8 mouse cellular contexts compared by ENCODE assay signal in the genomic region with DNA sequence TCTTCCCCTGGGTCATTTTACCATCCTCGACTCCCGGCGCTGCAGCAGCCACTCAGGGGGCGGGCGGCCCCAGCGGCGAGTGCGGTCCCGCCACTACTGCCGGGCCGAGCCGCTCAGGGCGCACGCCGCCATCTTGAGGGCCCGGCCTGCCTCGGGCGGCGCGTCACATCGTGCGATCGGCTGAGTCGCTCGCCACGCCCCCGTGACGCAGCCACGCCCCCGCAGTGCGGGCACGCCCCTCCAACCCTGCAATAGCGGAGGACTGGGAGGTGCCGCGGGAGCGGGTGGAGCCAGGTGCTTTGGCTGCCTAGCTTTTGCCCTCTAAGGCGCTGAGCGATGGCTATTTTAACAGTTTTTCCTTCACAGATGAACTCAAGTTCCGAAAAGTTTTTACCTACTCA. TPM values are rescaled to one million over a fixed set of nuclear protein-coding genes. Genes with fewer than 3 reads are reported as not detected.
DNase-seq lines count a peak whose midpoint lies in the region; ATAC-seq lines count a peak whose summit lies in the region.

Gene Mfsd14a (minus strand): TSS at position 215 of the 401 bp plus-strand sequence.

- DNase-seq in ES-CJ7 (ENCODE audit: low read depth, low spot score): peak; percentile 94
- DNase-seq in cerebellum, adult 11 months: peak; percentile 98
- peak; percentile 96 for DNase-seq in forebrain, embryonic 14.5 days (ENCODE audit: low spot score)
- DNase-seq in heart, postnatal 14 days: peak; percentile 100
- DNase-seq in layer of hippocampus, adult 11-12 months (ENCODE audit: low spot score): peak; percentile 98
- DNase-seq in lung, adult 18-20 months: peak; percentile 99
- peak; percentile 98 for DNase-seq in testis, postnatal 14 days (ENCODE audit: low spot score)

- peak within 1 kb of the TSS; percentile 97 for H3K4me3 ChIP-seq in forebrain, embryonic 14.5 days (ENCODE audit: low read depth, low read length)
- peak within 1 kb of the TSS; percentile 92 for H3K4me3 ChIP-seq in neural tube, embryonic 15.5 days (replicated peaks)

- H3K27me3 ChIP-seq in forebrain, embryonic 14.5 days (replicated peaks; ENCODE audit: control insufficient read depth, insufficient read depth, low read length): no peaks in the 10 kb centered on the region
- H3K27me3 ChIP-seq in neural tube, embryonic 15.5 days (replicated peaks): no peaks in the 10 kb centered on the region

- peaks cover 17% of the 10 kb centered on the region for H3K4me1 ChIP-seq in forebrain, embryonic 14.5 days (ENCODE audit: control insufficient read depth, insufficient read depth, low read length)
- peaks cover 34% of the 10 kb centered on the region for H3K4me1 ChIP-seq in neural tube, embryonic 15.5 days

- H3K36me3 ChIP-seq in forebrain, embryonic 14.5 days (ENCODE audit: control insufficient read depth, insufficient read depth, low read length): no peaks in the 10 kb centered on the region
- no peaks in the 10 kb centered on the region for H3K36me3 ChIP-seq in neural tube, embryonic 15.5 days

- intact Hi-C loops in heart, postnatal 14 days (cut with DNase I): loop anchor here (1.0 to 10.0 kb wide), 3 partner anchors 50 to 158 kb away; partner anchors contain the start of genes Rtca, Sass6 and Slc35a3

- H3K9ac ChIP-seq in forebrain, embryonic 14.5 days (ENCODE audit: low read length): peak within 1 kb of the TSS; percentile 98
- peak within 1 kb of the TSS; percentile 94 for H3K9ac ChIP-seq in neural tube, embryonic 15.5 days (replicated peaks)

- peak within 1 kb of the TSS; percentile 63 for H3K4me2 ChIP-seq in forebrain, embryonic 14.5 days (ENCODE audit: low read length)
- H3K4me2 ChIP-seq in neural tube, embryonic 15.5 days: peak within 1 kb of the TSS; percentile 68

- WGBS in forebrain, embryonic 14.5 days: under 1% methylated on average over 39 of the region's 39 CpGs
- 0% methylated on average over 39 of the region's 39 CpGs for WGBS in neural tube, embryonic 15.5 days

- peak; percentile 99 for ATAC-seq in forebrain, embryonic 14.5 days
- ATAC-seq in neural tube, embryonic 15.5 days (ENCODE audit: low FRiP score): peak; percentile 99

- no peaks in the 10 kb centered on the region for H3K9me3 ChIP-seq in forebrain, embryonic 14.5 days (replicated peaks; ENCODE audit: control insufficient read depth, low read length)
- H3K9me3 ChIP-seq in neural tube, embryonic 15.5 days (replicated peaks): no peaks in the 10 kb centered on the region

- peak within 1 kb of the TSS; percentile 94 for H3K27ac ChIP-seq in forebrain, embryonic 14.5 days (ENCODE audit: low read depth, low read length)
- peak within 1 kb of the TSS; percentile 95 for H3K27ac ChIP-seq in neural tube, embryonic 15.5 days (replicated peaks)

RNA-seq across cellular contexts. Expression of gene Mfsd14a, which starts in this region (rescaled TPM):
- 80.8 and 88.0 TPM in 2 replicates for polyA plus RNA-seq in forebrain, embryonic 14.5 days (2014; fragmentation: Nextera tagmentation; extraction: Ambion mirVana)
- 10 to 100 TPM; 26.2 to 26.3 TPM for total RNA-seq in heart, postnatal 14 days (2021)
- polyA plus RNA-seq in neural tube, embryonic 15.5 days (2015; fragmentation: Nextera tagmentation; extraction: Ambion mirVana): 59.9 and 68.5 TPM in 2 replicates

Comparison
In these comparisons a context has a peak if more than half of its experiments do, and no peak if none do; other contexts are left out.
1. Peak in every context shown above with its lines: DNase-seq, ATAC-seq, H3K4me3 ChIP-seq and H3K27ac ChIP-seq.